ENCODE assay signal across 8 mouse cellular contexts in genomic region chrX:61046700-61047099, GRCm38 (mm10).
DNase-seq lines count a peak whose midpoint lies in the region; ATAC-seq and TF ChIP-seq lines count a peak whose summit lies in the region.

No protein-coding gene starts in this region.

- peak; percentile 34; the same call in 1 of the 2 replicates for TF ChIP-seq CTCF in cerebellum, adult 2 months (IDR thresholded peaks at IDR 0.05; ENCODE audit: borderline replicate concordance, insufficient read depth, low read depth, low read length)
- peak; percentile 50 for TF ChIP-seq CTCF in Patski (IDR thresholded peaks at IDR 0.05)

- intact Hi-C loops in left cerebral cortex, postnatal 10 days (cut with DNase I) = loop anchor here (5.0 kb wide), 1 partner anchor 544 kb away; no protein-coding TSS in a partner anchor

- no peak overlapping the region for H3K4me3 ChIP-seq in cerebellum, adult 2 months (replicated peaks; ENCODE audit: insufficient read depth, low read depth, low read length)

- no peak for TF ChIP-seq POLR2A in cerebellum, adult 2 months (IDR thresholded peaks at IDR 0.05; ENCODE audit: borderline replicate concordance, insufficient read depth, low read length)

- CTCF ChIA-PET in Patski (lab: Charles Lee) = no interaction called here

- WGBS in cerebellum, adult 2 months = 10% methylated on average over 6 of the region's 6 CpGs

- H3K27ac ChIP-seq in cerebellum, adult 2 months (ENCODE audit: insufficient read depth, low read length) = no peak overlapping the region

- DNase-seq in cerebellum, adult 2 months = peak in 1 of 2 experiments; percentile 9
- no peak for DNase-seq in cerebellum, adult 11 months
- peak; percentile 10 for DNase-seq in layer of hippocampus, adult 11-12 months (ENCODE audit: low spot score)
- no peak for DNase-seq in layer of hippocampus, postnatal 36 days
- no peak for DNase-seq in Patski (ENCODE audit: low read depth, low spot score)
- peak; percentile 10 for DNase-seq in left cerebral cortex, postnatal 10 days (ENCODE audit: extremely low spot score in 1 of 2, low spot score in 2 of 2)
- DNase-seq in heart, adult 9 months (ENCODE audit: low spot score in 2 of 2) = no peak
- DNase-seq in spleen, postnatal 14 days (ENCODE audit: low spot score in 2 of 2) = no peak

- no peaks in the 10 kb centered on the region for H3K27me3 ChIP-seq in cerebellum, adult 2 months (ENCODE audit: control insufficient read depth, insufficient read depth, low read length)
- peaks cover 29% of the 10 kb centered on the region for H3K27me3 ChIP-seq in Patski

- in situ Hi-C loops in Patski (cut with MboI; ENCODE audit: low pct_unique_long_range_greater_than_20kb) = loop anchor here (10.0 kb wide), 1 partner anchor 552 kb away; no protein-coding TSS in a partner anchor

- no peaks in the 10 kb centered on the region for H3K4me1 ChIP-seq in cerebellum, adult 2 months (ENCODE audit: control insufficient read depth, insufficient read depth, low read length)

- ATAC-seq in Patski = no peak

- POLR2A ChIA-PET in Patski (lab: Charles Lee) = no interaction called here

Comparison
In these comparisons a context has a peak if more than half of its experiments do, and no peak if none do; other contexts are left out.
1. DNase-seq: peak in layer of hippocampus, adult 11-12 months (single experiment) and left cerebral cortex, postnatal 10 days (2 of 2); none in cerebellum, adult 11 months (single experiment), layer of hippocampus, postnatal 36 days (0 of 2), Patski (single experiment), heart, adult 9 months (0 of 2) and spleen, postnatal 14 days (0 of 2).